Mouse (Mus musculus) brain, adult 2 months (tissue): ENCODE data around the gene Ntmt1.

Experiments used
- DNase-seq: peaks from one replicate; pipeline ENCODE4 v3.0.0; 2011; ENCODE audit warnings: low read depth, low spot score

Ntmt1 gene

DNA sequence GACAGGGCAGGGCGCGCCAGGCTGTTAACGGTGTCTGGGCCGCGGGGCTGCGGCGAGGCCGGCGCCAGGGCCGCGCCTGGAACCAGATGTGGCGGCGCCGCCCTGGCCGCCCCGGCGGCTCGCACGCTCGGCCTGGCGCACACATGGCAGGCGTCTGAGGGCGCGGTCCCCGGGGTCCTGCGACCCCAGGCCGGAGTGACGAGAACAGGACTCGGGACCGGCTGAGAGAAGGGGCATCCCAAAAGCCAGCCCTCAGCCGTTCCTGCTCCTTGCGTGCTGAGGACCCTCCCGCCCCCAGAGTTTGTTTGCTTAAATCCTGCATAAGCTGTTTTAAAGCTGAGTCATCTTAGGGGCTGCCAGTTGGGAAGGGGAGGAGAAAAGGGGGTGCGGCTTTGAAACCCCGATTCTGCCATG lies 57.3 kb downstream of the Ntmt1 start:
- DNase-seq: peak; percentile 24

DNA sequence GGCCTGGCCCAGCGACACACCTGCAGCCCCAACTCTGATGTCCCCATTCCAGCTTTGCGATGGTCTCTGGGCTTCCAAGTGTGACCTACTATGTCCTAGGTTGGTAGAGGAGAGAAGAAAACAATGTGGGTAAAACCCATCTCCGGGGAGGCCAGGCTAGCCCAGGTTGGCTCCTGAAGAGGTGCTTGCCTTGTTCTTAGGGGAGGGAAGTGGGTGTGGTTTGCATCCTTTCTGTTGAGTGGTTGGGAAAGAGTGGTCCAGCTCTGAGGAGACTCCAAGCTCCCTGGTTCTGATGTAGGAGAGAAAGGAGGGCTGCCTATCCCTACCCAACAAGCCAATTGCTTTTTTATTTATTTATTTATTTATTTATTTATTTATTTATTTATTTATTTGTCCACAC lies 57.8 kb downstream of the Ntmt1 start:
- DNase-seq: no peak

DNA sequence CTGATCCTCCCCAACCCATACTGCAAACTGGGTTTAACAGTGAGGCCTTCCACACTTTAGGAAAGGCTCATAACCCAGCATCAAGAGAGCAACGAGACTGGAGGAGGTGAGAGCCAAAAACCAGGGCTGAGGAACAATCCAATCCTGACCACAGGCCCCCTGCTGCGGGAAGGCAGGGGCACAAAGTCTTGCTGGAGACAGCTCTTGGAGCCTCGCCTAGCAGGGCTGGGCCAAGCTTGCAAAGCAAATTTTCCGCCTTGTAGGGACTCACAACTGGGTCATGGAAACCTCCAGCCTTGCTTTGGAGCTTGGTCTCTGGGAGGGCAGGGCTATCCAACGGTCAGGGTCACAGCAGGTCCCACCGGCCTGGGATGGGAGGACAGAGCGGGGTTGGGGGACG lies 63.2 kb downstream of the Ntmt1 start:
- DNase-seq: peak; percentile 26
